Mouse (Mus musculus) cerebellum, adult 2 months (tissue): ENCODE measurements around the gene Cyp11a1.

Source experiments
- CTCF ChIP-seq: fragments of 200-500 bp; IDR thresholded peaks from 2 replicates; pipeline ENCODE4 v1.5.1; 2011; ENCODE audit warnings: low read depth, mild to moderate bottlenecking, control low read depth, low read length, moderate library complexity, borderline replicate concordance; ENCODE audit not compliant: insufficient read depth
- POLR2A ChIP-seq: fragments of 200-500 bp; IDR thresholded peaks from 2 replicates; pipeline ENCODE4 v1.6.1; 2011; ENCODE audit warnings: low read length, control low read depth, borderline replicate concordance; ENCODE audit not compliant: insufficient read depth

GRCm38 (mm10) chr9:57978858-57979257 is 27.4 kb upstream of the Cyp11a1 start:
- TF ChIP-seq POLR2A (no peak), CTCF (no peak)
